Mouse (Mus musculus): ENCODE measurements around the gene Stom. TPM values are rescaled to one million over a fixed set of nuclear protein-coding genes. Genes with fewer than 3 reads are reported as not detected.

Stom gene
- total RNA-seq, 1 experiment: 11.6 TPM

DNA sequence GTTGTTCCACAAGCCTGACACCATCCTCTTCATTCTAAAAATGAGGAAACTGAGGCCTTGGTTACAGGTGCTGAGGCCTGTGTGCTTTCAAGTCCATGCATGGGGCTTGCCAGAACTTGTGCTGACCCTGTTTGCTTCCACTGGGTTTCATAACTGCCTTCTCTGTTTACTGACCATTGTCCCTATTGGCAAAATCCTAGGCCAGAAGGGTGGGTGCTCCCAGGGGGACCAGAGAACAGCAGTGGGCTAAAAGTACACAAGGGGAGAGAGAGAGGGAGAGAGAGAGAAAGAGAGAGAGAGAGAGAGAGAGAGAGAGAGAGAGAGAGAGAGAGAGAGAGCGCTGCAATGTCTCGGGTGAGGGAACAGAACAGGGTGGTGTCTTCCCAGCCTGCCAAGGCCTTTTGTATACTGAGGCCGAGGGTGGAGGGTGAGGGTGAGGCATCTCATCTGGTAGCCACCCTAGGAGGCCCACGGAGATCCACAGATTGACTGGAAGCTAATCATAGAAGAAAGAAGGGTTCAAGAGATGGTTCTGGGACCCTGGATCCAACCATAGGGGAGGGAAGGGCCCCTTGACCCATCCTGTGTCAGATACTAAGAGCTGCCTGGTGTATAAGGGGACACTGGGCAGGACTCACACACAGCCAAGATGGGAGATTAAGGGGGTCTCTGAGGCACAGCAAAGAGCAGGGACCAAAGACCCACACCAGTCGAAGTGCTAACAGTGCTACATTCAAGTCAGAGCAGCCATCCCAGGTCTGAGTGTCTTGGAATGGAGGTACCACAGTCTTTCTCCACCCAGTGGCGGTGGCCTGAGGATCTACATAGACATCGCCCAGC lies 58.2 kb downstream of the Stom start:
- no peak for DNase-seq (ENCODE audit: low read depth, low spot score)
- H3K4me3 ChIP-seq (ENCODE audit: insufficient read depth in 1 of 2, low read depth in 1 of 2, low read length in 2 of 2, poor library complexity in 1 of 2, severe bottlenecking in 1 of 2): no peak overlapping the region
- no peaks in the 10 kb centered on the region for H3K4me1 ChIP-seq (ENCODE audit: control insufficient read depth in 2 of 2, insufficient read depth in 2 of 2, low read length in 2 of 2, poor library complexity in 1 of 2)
- no peaks in the 10 kb centered on the region for H3K9me3 ChIP-seq (ENCODE audit: control insufficient read depth, insufficient read depth, low read depth, low read length)
- in situ Hi-C loops (cut with MboI; ENCODE audit: low sequenced_read_pairs in 2 of 2, unreplicated experiment in 2 of 2): no loop called here
- no peak overlapping the region for H3K27ac ChIP-seq (ENCODE audit: insufficient read depth, low read depth, low read length, poor library complexity, severe bottlenecking)
- TF ChIP-seq MAFK (IDR thresholded peaks at IDR 0.05; ENCODE audit: insufficient read depth, low read depth, low read length): no peak
- TF ChIP-seq HCFC1 (IDR thresholded peaks at IDR 0.05; ENCODE audit: borderline replicate concordance, insufficient read depth, low read length): no peak
- no peak for TF ChIP-seq ZNF384 (IDR thresholded peaks at IDR 0.05; ENCODE audit: low read depth, low read length)
- no peak for TF ChIP-seq CHD2 (IDR thresholded peaks at IDR 0.05; ENCODE audit: low read depth, low read length)
- TF ChIP-seq ZC3H11A (IDR thresholded peaks at IDR 0.05; ENCODE audit: borderline replicate concordance, low read depth, low read length): no peak
- no peaks in the 10 kb centered on the region for H3K36me3 ChIP-seq (ENCODE audit: control insufficient read depth, insufficient read depth, low read length, poor library complexity, severe bottlenecking)
- H3K9ac ChIP-seq (ENCODE audit: insufficient read depth, low read depth, low read length, poor library complexity, severe bottlenecking): no peak overlapping the region

DNA sequence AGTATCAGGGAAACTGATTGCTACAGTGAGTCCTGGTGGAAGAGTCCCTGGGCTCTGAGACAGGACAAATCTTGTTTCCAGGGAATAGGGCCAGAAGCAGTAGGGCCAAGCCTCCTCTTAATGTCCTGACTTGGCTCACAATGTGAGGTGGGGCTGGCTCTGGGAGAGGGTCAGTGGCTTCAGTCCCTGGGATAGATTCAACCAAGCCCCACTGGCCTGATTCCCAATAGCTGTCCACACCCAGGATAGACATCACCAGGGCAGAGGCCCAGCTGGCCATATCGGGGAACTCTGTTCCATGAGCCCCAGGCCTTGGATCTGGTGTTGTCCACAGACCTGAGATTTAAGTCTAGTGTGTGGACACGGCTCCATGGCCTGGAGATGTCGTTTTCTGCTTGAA lies 59.1 kb downstream of the Stom start:
- Histone ChIP-seq H3K36me3 (ENCODE audit: control insufficient read depth, insufficient read depth, low read length, poor library complexity, severe bottlenecking) (no peaks in the 10 kb centered on the region), H3K4me3 (ENCODE audit: insufficient read depth in 1 of 2, low read depth in 1 of 2, low read length in 2 of 2, poor library complexity in 1 of 2, severe bottlenecking in 1 of 2) (no peak overlapping the region), H3K4me1 (ENCODE audit: control insufficient read depth in 2 of 2, insufficient read depth in 2 of 2, low read length in 2 of 2, poor library complexity in 1 of 2) (peaks cover 0 to 6% of the 10 kb centered on the region in 2 experiments; a peak in 2 of 4 replicates), H3K9ac (ENCODE audit: insufficient read depth, low read depth, low read length, poor library complexity, severe bottlenecking) (no peak overlapping the region), H3K27ac (ENCODE audit: insufficient read depth, low read depth, low read length, poor library complexity, severe bottlenecking) (no peak overlapping the region), H3K9me3 (ENCODE audit: control insufficient read depth, insufficient read depth, low read depth, low read length) (no peaks in the 10 kb centered on the region)
- no peak for DNase-seq (ENCODE audit: low read depth, low spot score)
- no peak for TF ChIP-seq CHD2 (IDR thresholded peaks at IDR 0.05; ENCODE audit: low read depth, low read length)
- TF ChIP-seq ZC3H11A (IDR thresholded peaks at IDR 0.05; ENCODE audit: borderline replicate concordance, low read depth, low read length): no peak
- no peak for TF ChIP-seq HCFC1 (IDR thresholded peaks at IDR 0.05; ENCODE audit: borderline replicate concordance, insufficient read depth, low read length)
- TF ChIP-seq MAFK (IDR thresholded peaks at IDR 0.05; ENCODE audit: insufficient read depth, low read depth, low read length): no peak
- TF ChIP-seq ZNF384 (IDR thresholded peaks at IDR 0.05; ENCODE audit: low read depth, low read length): no peak
- in situ Hi-C loops (cut with MboI; ENCODE audit: low sequenced_read_pairs in 2 of 2, unreplicated experiment in 2 of 2): no loop called here

DNA sequence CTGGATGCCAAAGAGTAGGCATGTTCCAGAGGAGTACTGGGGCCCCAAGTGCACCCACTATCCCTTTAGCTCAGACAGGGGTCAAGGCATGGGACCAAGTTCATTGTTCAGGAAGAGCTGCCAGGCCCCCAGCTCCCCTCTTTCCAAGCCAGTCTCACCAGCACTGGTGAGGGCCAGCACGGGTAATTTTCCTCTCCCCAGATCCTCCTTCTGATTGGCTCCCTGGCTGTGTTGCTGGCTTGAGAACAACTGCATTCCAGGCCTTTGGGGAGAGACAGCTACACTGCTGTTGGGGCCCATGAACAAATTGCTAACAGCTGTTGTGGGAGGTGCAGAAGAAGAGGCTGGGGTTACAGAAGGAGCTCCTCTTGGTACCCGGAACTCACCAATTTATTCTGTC lies 63.2 kb downstream of the Stom start:
- DNase-seq (ENCODE audit: low read depth, low spot score): no peak
- H3K9me3 ChIP-seq (ENCODE audit: control insufficient read depth, insufficient read depth, low read depth, low read length): no peaks in the 10 kb centered on the region
- H3K27ac ChIP-seq (ENCODE audit: insufficient read depth, low read depth, low read length, poor library complexity, severe bottlenecking): no peak overlapping the region
- H3K36me3 ChIP-seq (ENCODE audit: control insufficient read depth, insufficient read depth, low read length, poor library complexity, severe bottlenecking): no peaks in the 10 kb centered on the region
- H3K9ac ChIP-seq (ENCODE audit: insufficient read depth, low read depth, low read length, poor library complexity, severe bottlenecking): no peak overlapping the region
- H3K4me3 ChIP-seq (ENCODE audit: insufficient read depth in 1 of 2, low read depth in 1 of 2, low read length in 2 of 2, poor library complexity in 1 of 2, severe bottlenecking in 1 of 2): no peak overlapping the region
- H3K4me1 ChIP-seq (ENCODE audit: control insufficient read depth in 2 of 2, insufficient read depth in 2 of 2, low read length in 2 of 2, poor library complexity in 1 of 2): peaks cover 0 to 14% of the 10 kb centered on the region in 2 experiments; a peak in 2 of 4 replicates
- TF ChIP-seq HCFC1 (IDR thresholded peaks at IDR 0.05; ENCODE audit: borderline replicate concordance, insufficient read depth, low read length): no peak
- no peak for TF ChIP-seq MAFK (IDR thresholded peaks at IDR 0.05; ENCODE audit: insufficient read depth, low read depth, low read length)
- no peak for TF ChIP-seq ZNF384 (IDR thresholded peaks at IDR 0.05; ENCODE audit: low read depth, low read length)
- TF ChIP-seq ZC3H11A (IDR thresholded peaks at IDR 0.05; ENCODE audit: borderline replicate concordance, low read depth, low read length): no peak
- no peak for TF ChIP-seq CHD2 (IDR thresholded peaks at IDR 0.05; ENCODE audit: low read depth, low read length)
- in situ Hi-C loops (cut with MboI; ENCODE audit: low sequenced_read_pairs in 2 of 2, unreplicated experiment in 2 of 2): no loop called here

DNA sequence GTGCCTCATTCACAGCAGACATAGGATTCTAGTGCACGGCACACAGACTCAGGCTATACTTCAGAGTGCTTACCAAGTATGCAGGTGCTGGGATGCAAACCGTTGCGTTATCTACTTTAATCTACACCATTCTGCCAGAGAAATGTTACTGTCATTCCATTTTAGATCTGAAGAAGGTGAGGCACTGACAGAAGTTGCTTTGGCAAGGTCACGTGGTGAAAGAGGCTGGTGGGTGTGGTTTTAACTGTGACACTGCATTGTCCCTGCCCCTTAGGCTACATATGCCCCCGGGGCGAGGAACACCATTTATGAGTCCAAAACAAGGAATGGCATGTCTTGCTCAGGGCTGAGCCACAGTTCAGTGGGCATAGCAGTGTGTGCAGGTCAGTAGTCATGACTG lies 63.9 kb downstream of the Stom start:
- H3K9me3 ChIP-seq (ENCODE audit: control insufficient read depth, insufficient read depth, low read depth, low read length): no peaks in the 10 kb centered on the region
- in situ Hi-C loops (cut with MboI; ENCODE audit: low sequenced_read_pairs in 2 of 2, unreplicated experiment in 2 of 2): no loop called here
- no peak overlapping the region for H3K4me3 ChIP-seq (ENCODE audit: insufficient read depth in 1 of 2, low read depth in 1 of 2, low read length in 2 of 2, poor library complexity in 1 of 2, severe bottlenecking in 1 of 2)
- H3K36me3 ChIP-seq (ENCODE audit: control insufficient read depth, insufficient read depth, low read length, poor library complexity, severe bottlenecking): no peaks in the 10 kb centered on the region
- TF ChIP-seq ZC3H11A (IDR thresholded peaks at IDR 0.05; ENCODE audit: borderline replicate concordance, low read depth, low read length): no peak
- TF ChIP-seq CHD2 (IDR thresholded peaks at IDR 0.05; ENCODE audit: low read depth, low read length): no peak
- TF ChIP-seq HCFC1 (IDR thresholded peaks at IDR 0.05; ENCODE audit: borderline replicate concordance, insufficient read depth, low read length): no peak
- TF ChIP-seq ZNF384 (IDR thresholded peaks at IDR 0.05; ENCODE audit: low read depth, low read length): no peak
- no peak for TF ChIP-seq MAFK (IDR thresholded peaks at IDR 0.05; ENCODE audit: insufficient read depth, low read depth, low read length)
- DNase-seq (ENCODE audit: low read depth, low spot score): no peak
- no peak overlapping the region for H3K9ac ChIP-seq (ENCODE audit: insufficient read depth, low read depth, low read length, poor library complexity, severe bottlenecking)
- H3K27ac ChIP-seq (ENCODE audit: insufficient read depth, low read depth, low read length, poor library complexity, severe bottlenecking): no peak overlapping the region
- H3K4me1 ChIP-seq (ENCODE audit: control insufficient read depth in 2 of 2, insufficient read depth in 2 of 2, low read length in 2 of 2, poor library complexity in 1 of 2): peaks cover 2 to 18% of the 10 kb centered on the region in 2 experiments; a peak in 2 of 4 replicates
